Mouse (Mus musculus) midbrain, postnatal 0 days (tissue): ENCODE data around the gene Kif3a. TPM values are rescaled to one million over a fixed set of nuclear protein-coding genes. Genes with fewer than 3 reads are reported as not detected.

ENCODE experiments used
- ATAC-seq: fragments of 200-750 bp; cut with Nextera tagmentation; 2 replicates; pipeline ENCODE4 v1.8.0; 2017; ENCODE audit warnings: moderate number of reproducible peaks, mild to moderate bottlenecking, moderate TSS enrichment, moderate library complexity; ENCODE audit not compliant: low FRiP score
- DNase-seq: peaks from one replicate; pipeline ENCODE4 v3.0.0-alpha.2; 2015; ENCODE audit warnings: low spot score
- H3K27ac ChIP-seq: fragments of 300-500 bp; sonication (generic); 2 replicates; pipeline ENCODE4 v1.5.1; 2014; ENCODE audit warnings: low read depth, mild to moderate bottlenecking, low read length, mixed read lengths
- H3K27me3 ChIP-seq: fragments of 300-500 bp; sonication (generic); 2 replicates; pipeline ENCODE4 v1.6.1; 2014; ENCODE audit warnings: low read length, control low read depth, mixed read lengths; ENCODE audit not compliant: insufficient read depth
- H3K36me3 ChIP-seq: fragments of 300-500 bp; sonication (generic); 2 replicates; pipeline ENCODE4 v1.6.1; 2014; ENCODE audit warnings: low read length, control low read depth, mixed read lengths; ENCODE audit not compliant: insufficient read depth
- H3K4me1 ChIP-seq: fragments of 300-500 bp; sonication (generic); 2 replicates; pipeline ENCODE4 v1.6.1; 2014; ENCODE audit warnings: mild to moderate bottlenecking, control low read depth, antibody characterized with exemption, low read length, mixed read lengths; ENCODE audit not compliant: insufficient read depth
- H3K4me2 ChIP-seq: fragments of 300-500 bp; sonication (generic); 2 replicates; pipeline ENCODE4 v1.6.1; 2014; ENCODE audit warnings: low read depth, mild to moderate bottlenecking, low read length, mixed read lengths; ENCODE audit not compliant: poor library complexity, severe bottlenecking
- H3K4me3 ChIP-seq: fragments of 300-500 bp; sonication (generic); 2 replicates; pipeline ENCODE4 v1.5.1; 2014; ENCODE audit warnings: low read depth, mild to moderate bottlenecking, low read length, moderate library complexity
- H3K9ac ChIP-seq: fragments of 300-500 bp; sonication (generic); replicated peaks from 2 replicates; pipeline ENCODE4 v1.6.1; 2014; ENCODE audit warnings: mild to moderate bottlenecking, low read length, moderate library complexity, mixed read lengths; ENCODE audit not compliant: poor library complexity, severe bottlenecking
- H3K9me3 ChIP-seq: fragments of 300-500 bp; sonication (generic); 2 replicates; pipeline ENCODE4 v1.6.1; 2016; ENCODE audit warnings: low read length, control low read depth
- CTCF ChIP-seq: IDR thresholded peaks from 2 replicates; pipeline ENCODE4 v1.5.1; 2016; ENCODE audit warnings: antibody characterized with exemption, mild to moderate bottlenecking
- WGBS: fragments of 180-500 bp; shearing (Covaris S2); extraction: QIAGEN DNeasy Blood & Tissue Kit; methylation state at CpG from one replicate; pipeline ENCODE4 v1.1.7; 2014; 5-methylcytosine and 5-hydroxymethylcytosine counted together
- polyA plus RNA-seq: library from polyadenylated mRNA; unstranded; fragments of >200 nt; fragmentation: Nextera tagmentation; extraction: Ambion mirVana; gene quantifications from 2 replicates; pipeline ENCODE4 v1.2.1, GENCODE M21; 2015
- total RNA-seq: library from RNA; depleted of rRNA; stranded (reverse); fragments of >200 nt; gene quantifications from 2 replicates; pipeline ENCODE4 v1.2.3, GENCODE M21; 2014

The Kif3a gene
- total and polyA plus RNA-seq, 2 experiments from 2014 or later = 114 to 386 TPM

DNA sequence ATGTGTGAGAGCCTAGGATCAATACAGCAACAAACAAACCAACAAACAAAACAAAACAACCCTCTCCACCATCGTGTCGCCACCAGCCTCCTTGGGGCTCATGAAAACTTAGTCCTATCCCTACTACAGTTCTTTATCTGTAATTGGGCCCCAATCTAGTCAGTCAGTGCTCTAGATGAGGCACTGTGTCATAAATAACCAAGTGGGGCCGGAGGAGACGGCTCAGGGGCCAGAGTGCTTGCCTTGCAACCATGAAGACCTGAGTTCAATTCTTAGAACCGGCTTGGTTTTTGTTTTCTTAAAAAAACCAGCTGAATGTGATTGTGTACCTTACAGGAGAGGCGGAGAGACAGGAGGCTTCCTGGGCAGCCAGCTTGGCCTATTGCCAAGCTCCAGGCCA, 48.0 kb downstream of the Kif3a start:
- H3K4me1 ChIP-seq = no peaks in the 10 kb centered on the region
- no peak for TF ChIP-seq CTCF
- no peak overlapping the region for H3K27ac ChIP-seq
- no peak overlapping the region for H3K9ac ChIP-seq
- no peak for ATAC-seq
- H3K36me3 ChIP-seq = no peaks in the 10 kb centered on the region
- H3K9me3 ChIP-seq = no peaks in the 10 kb centered on the region
- DNase-seq = no peak
- 78% methylated on average over 6 of the region's 6 CpGs for WGBS
- no peak overlapping the region for H3K4me2 ChIP-seq
- no peak overlapping the region for H3K4me3 ChIP-seq
- H3K27me3 ChIP-seq = no peaks in the 10 kb centered on the region

DNA sequence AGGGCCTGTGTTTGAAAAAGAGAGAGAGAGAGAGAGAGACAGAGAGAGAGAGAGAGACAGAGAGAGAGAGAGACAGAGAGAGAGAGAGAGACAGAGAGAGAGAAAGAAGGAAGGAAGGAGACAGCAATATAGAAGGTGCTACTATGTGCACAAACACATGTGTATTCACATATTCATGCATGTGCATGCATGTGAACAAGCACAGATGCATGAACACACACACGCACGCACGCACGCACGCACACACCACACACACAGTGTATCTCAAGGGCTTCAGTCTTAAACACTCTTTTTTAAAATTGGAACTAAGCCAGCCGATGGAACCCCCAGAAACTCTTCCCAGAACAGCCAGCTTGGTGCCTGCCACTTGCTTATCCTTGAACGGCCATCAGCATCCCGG, 48.4 kb downstream of the Kif3a start:
- no peak for TF ChIP-seq CTCF
- no peak overlapping the region for H3K27ac ChIP-seq
- DNase-seq (no peak), ATAC-seq (no peak)
- no peak overlapping the region for H3K9ac ChIP-seq
- WGBS = 92% methylated on average over 8 of the region's 8 CpGs
- H3K9me3 ChIP-seq = no peaks in the 10 kb centered on the region
- H3K27me3 ChIP-seq = no peaks in the 10 kb centered on the region
- H3K36me3 ChIP-seq = no peaks in the 10 kb centered on the region
- no peaks in the 10 kb centered on the region for H3K4me1 ChIP-seq
- no peak overlapping the region for H3K4me3 ChIP-seq
- no peak overlapping the region for H3K4me2 ChIP-seq

GRCm38 (mm10) chr11:53616748-53617558, 49.8 kb downstream of the Kif3a start:
- Histone ChIP-seq H3K27ac (no peak overlapping the region), H3K9ac (no peak overlapping the region), H3K4me1 (no peaks in the 10 kb centered on the region), H3K4me3 (no peak overlapping the region), H3K36me3 (no peaks in the 10 kb centered on the region), H3K27me3 (no peaks in the 10 kb centered on the region), H3K4me2 (no peak overlapping the region), H3K9me3 (no peaks in the 10 kb centered on the region)
- ATAC-seq (no peak), DNase-seq (no peak)
- no peak for TF ChIP-seq CTCF
- 86% methylated on average over 8 of the region's 8 CpGs for WGBS

GRCm38 (mm10) chr11:53617562-53618109, 50.5 kb downstream of the Kif3a start:
- Histone ChIP-seq H3K36me3 (no peaks in the 10 kb centered on the region), H3K9ac (no peak overlapping the region), H3K27me3 (no peaks in the 10 kb centered on the region), H3K9me3 (no peaks in the 10 kb centered on the region), H3K4me3 (no peak overlapping the region), H3K4me1 (no peaks in the 10 kb centered on the region), H3K27ac (no peak overlapping the region), H3K4me2 (no peak overlapping the region)
- ATAC-seq (no peak), DNase-seq (no peak)
- TF ChIP-seq CTCF = no peak
- WGBS = 61% methylated on average over 4 of the region's 4 CpGs

DNA sequence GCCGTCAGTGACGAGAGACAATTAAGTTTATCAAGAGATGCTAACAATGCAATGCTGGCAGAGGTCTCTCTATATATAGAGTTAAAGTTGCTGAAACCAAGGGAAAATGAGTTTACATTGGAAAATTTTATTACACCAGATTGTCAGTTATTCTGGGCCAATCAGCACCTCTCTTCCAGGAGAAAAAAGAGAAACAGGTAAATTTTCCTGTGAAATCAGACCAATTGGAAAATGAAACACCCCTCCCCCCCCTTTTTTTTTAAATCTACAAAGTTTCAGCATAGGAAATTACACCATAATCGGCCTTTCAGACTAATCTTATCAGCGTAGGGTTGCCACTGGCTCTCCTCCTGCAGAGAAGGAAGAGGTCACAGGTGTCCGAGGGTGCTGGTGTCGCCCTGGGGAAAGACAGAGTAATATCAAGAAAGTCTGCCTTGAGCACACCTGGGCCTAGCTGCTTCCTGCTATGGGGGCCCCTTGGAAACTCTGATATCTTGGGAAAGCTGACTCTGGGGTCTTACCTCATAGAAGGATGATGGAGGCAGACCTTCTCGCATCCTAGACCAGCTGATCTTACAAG, 51.5 kb downstream of the Kif3a start, which contains the start of gene Il4:
Il4 (minus strand) TSS at position 51 of the 580 bp plus-strand sequence.
- H3K36me3 ChIP-seq = no peaks in the 10 kb centered on the region
- 84% methylated on average over 7 of the region's 7 CpGs for WGBS
- no peak within 1 kb of the TSS for H3K9ac ChIP-seq
- no peak for ATAC-seq
- no peak for DNase-seq
- H3K4me2 ChIP-seq = no peak within 1 kb of the TSS
- H3K27ac ChIP-seq = no peak within 1 kb of the TSS
- H3K4me1 ChIP-seq = no peaks in the 10 kb centered on the region
- no peaks in the 10 kb centered on the region for H3K27me3 ChIP-seq
- TF ChIP-seq CTCF = no peak
- H3K9me3 ChIP-seq = no peaks in the 10 kb centered on the region
- H3K4me3 ChIP-seq = no peak within 1 kb of the TSS

GRCm38 (mm10) chr11:53619428-53619827, 52.2 kb downstream of the Kif3a start:
- no peak for DNase-seq

More at GRCm38 (mm10) chr11:53619428-53619827, 52.2 kb downstream of the Kif3a start:
- no peaks in the 10 kb centered on the region for H3K27me3 ChIP-seq
- 69% methylated on average over 6 of the region's 6 CpGs for WGBS
- H3K9ac ChIP-seq = no peak overlapping the region
- H3K4me3 ChIP-seq = no peak overlapping the region
- no peaks in the 10 kb centered on the region for H3K36me3 ChIP-seq
- TF ChIP-seq CTCF = no peak
- no peak for ATAC-seq
- no peak overlapping the region for H3K4me2 ChIP-seq
- H3K9me3 ChIP-seq = no peaks in the 10 kb centered on the region
- no peaks in the 10 kb centered on the region for H3K4me1 ChIP-seq
- H3K27ac ChIP-seq = no peak overlapping the region
